Mouse (Mus musculus): Measurements from ENCODE around the gene Focad. TPM values are rescaled to one million over a fixed set of nuclear protein-coding genes. Genes with fewer than 3 reads are reported as not detected.
"Not testable (repeated sequence)": the region's sequence is repeated elsewhere in the genome, so short reads cannot be mapped to it uniquely, and the experiment has no call there.

Focad gene
- total RNA-seq, 2 experiments from 2014 or later = 9.1 to 14.0 TPM

- TF ChIP-seq CTCF (IDR thresholded peaks at IDR 0.05) = no peak
- intact Hi-C loops (cut with DNase I) = loop anchor here (1.0 to 5.0 kb wide), 4 partner anchors 191 to 983 kb away; no protein-coding TSS in a partner anchor
- DNase-seq = peak; percentile 42
- H3K4me3 ChIP-seq = no peak overlapping the region
- no peak overlapping the region for H3K27ac ChIP-seq
Measured at GRCm38 (mm10) chr4:88350910-88351309, 256.5 kb downstream of the Focad start.

GRCm38 (mm10) chr4:88356652-88357051 lies 262.2 kb downstream of the Focad start:
- TF ChIP-seq CTCF (IDR thresholded peaks at IDR 0.05) = peak; percentile 10; the same call in 1 of the 2 replicates
- intact Hi-C loops (cut with DNase I) = no loop called here
- DNase-seq = no peak

GRCm38 (mm10) chr4:88357431-88357830 lies 263.0 kb downstream of the Focad start:
- TF ChIP-seq CTCF (IDR thresholded peaks at IDR 0.05) = no peak
- Histone ChIP-seq H3K4me3 (no peak overlapping the region), H3K27ac (no peak overlapping the region)
- DNase-seq = no peak
- intact Hi-C loops (cut with DNase I) = no loop called here

More at GRCm38 (mm10) chr4:88356652-88357051, 262.2 kb downstream of the Focad start:
- H3K4me3 ChIP-seq = no peak overlapping the region
- H3K27ac ChIP-seq = no peak overlapping the region

- TF ChIP-seq CTCF (IDR thresholded peaks at IDR 0.05) = no peak
- intact Hi-C loops (cut with DNase I) = no loop called here
- no peak overlapping the region for H3K27ac ChIP-seq
Measured at GRCm38 (mm10) chr4:88369951-88370350, 275.5 kb downstream of the Focad start.

DNA sequence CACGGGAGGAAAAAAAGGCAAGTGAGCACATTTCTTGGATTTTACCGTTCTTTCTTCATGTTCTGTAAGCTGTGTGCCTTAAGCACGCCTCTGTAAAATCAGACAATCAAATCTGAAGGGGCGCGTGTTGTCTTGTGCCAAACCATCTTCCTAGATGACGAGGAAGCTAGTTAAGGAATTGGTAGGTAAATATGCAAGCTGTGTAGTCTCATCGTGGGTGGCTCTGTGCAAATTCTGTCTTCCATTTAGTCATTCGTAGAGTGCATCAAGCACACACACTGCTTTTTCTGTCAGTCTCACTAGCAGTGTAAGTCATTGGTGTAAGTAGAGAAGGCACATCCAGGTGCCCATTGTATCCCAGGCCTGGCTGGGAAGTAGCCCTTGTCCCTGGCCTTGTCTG lies 276.4 kb downstream of the Focad start:
- DNase-seq = no peak
- Histone ChIP-seq H3K27ac (no peak overlapping the region), H3K4me3 (no peak overlapping the region)
- TF ChIP-seq CTCF (IDR thresholded peaks at IDR 0.05) = no peak
- intact Hi-C loops (cut with DNase I) = no loop called here

More at GRCm38 (mm10) chr4:88369951-88370350, 275.5 kb downstream of the Focad start:
- H3K4me3 ChIP-seq = no peak overlapping the region
- DNase-seq = no peak

DNA sequence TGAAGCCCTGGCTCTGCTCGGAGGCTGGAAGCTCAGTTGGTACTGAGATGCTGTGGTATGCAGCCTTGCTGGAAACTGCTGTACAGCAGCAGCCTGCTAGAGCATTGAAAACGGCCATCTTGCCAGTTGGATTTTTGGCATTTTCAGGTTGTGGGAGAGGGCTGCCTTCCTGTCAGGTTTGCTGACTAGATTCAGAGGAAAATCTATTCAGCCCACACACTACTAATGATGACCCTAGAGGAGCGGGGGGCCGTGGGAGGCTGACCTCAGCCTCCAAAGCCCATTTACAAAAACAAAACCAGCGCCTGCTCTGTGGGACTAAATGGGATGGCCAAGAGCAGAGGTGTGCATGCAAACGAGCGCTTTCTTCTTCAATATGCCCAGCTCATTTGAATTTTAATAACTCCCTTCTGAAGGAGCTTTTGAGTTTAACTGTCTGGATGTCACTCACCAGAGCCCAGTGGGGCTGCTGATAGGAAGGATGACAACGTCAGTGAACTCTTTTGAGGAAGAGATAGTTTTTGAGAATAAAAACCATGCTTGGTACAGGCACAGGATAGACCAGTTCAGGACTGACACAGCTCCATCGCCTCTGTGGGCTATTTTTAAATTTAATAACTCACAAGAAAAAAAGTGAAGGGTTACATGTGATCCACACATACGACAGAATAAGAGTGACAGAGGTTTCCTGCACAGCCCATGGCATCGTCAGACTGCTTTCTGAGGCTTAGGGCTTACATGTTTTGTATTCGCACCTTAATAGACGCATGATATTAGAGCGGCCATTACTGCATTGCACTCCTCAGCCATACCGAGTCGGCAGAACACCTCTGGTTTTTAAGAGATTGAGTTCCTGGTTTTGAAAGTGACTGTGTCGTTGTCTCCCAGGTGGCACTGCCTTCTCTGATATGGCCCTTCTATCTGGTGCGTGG lies 278.1 kb downstream of the Focad start:
- no peak for DNase-seq
- Histone ChIP-seq H3K4me3 (no peak overlapping the region), H3K27ac (no peak overlapping the region)
- no peak for TF ChIP-seq CTCF (IDR thresholded peaks at IDR 0.05)
- intact Hi-C loops (cut with DNase I) = no loop called here

- intact Hi-C loops (cut with DNase I) = no loop called here
Measured at GRCm38 (mm10) chr4:88390036-88390435, 295.6 kb downstream of the Focad start.

GRCm38 (mm10) chr4:88390596-88390995 lies 296.2 kb downstream of the Focad start:
- DNase-seq; intact Hi-C loops (cut with DNase I); H3K27ac ChIP-seq; H3K4me3 ChIP-seq: not testable (repeated sequence)

More at GRCm38 (mm10) chr4:88390036-88390435, 295.6 kb downstream of the Focad start:
- TF ChIP-seq CTCF (IDR thresholded peaks at IDR 0.05) = no peak
- Histone ChIP-seq H3K27ac (no peak overlapping the region), H3K4me3 (no peak overlapping the region)
- no peak for DNase-seq

- Histone ChIP-seq H3K4me3 (no peak overlapping the region), H3K27ac (no peak overlapping the region)
- DNase-seq = no peak
- no peak for TF ChIP-seq CTCF (IDR thresholded peaks at IDR 0.05)
- intact Hi-C loops (cut with DNase I) = no loop called here
Measured at GRCm38 (mm10) chr4:88395717-88396116, 301.3 kb downstream of the Focad start.

- no peak for TF ChIP-seq CTCF (IDR thresholded peaks at IDR 0.05)
- intact Hi-C loops (cut with DNase I) = no loop called here
- H3K27ac ChIP-seq = no peak overlapping the region
- DNase-seq = no peak
- no peak overlapping the region for H3K4me3 ChIP-seq
Measured at GRCm38 (mm10) chr4:88396995-88397521, 302.6 kb downstream of the Focad start.

DNA sequence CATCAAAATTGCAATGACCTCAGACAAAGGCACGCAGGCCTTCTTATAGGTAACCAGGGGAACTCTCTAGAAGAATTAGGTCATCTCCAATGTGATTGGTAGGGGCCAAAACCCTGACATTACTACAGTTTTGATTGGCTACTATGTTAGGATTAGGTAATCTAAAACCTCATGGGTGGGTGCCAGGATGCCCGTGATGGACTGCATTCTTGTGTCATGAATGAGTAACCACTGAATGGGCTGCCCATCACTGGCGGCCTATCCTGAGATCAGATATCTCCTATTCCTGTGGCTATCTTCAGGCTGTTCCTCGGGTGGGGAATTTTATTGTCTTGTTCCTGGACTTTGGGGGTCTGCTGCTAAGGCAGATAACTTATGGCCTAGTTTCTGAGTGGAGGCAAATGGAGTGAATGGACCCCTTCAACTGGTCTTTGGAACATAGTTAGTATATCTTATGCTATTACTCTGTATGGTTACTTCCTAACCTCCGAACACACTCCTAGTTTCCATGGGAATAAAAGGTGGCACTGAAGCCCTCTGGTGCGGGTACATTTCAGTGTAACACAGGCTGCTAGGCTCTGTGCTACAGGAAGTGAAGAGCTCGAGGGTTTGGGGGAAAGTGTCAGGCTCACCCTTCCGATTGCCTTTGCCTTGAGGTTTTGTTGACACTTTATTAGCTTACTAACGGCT lies 306.0 kb downstream of the Focad start:
- Histone ChIP-seq H3K27ac (no peak overlapping the region), H3K4me3 (no peak overlapping the region)
- no peak for TF ChIP-seq CTCF (IDR thresholded peaks at IDR 0.05)
- DNase-seq = no peak
- intact Hi-C loops (cut with DNase I) = no loop called here

- H3K27ac ChIP-seq = no peak overlapping the region
- intact Hi-C loops (cut with DNase I) = no loop called here
- no peak overlapping the region for H3K4me3 ChIP-seq
- TF ChIP-seq CTCF (IDR thresholded peaks at IDR 0.05) = no peak
- no peak for DNase-seq
Measured at GRCm38 (mm10) chr4:88400992-88401313, 306.5 kb downstream of the Focad start.

DNA sequence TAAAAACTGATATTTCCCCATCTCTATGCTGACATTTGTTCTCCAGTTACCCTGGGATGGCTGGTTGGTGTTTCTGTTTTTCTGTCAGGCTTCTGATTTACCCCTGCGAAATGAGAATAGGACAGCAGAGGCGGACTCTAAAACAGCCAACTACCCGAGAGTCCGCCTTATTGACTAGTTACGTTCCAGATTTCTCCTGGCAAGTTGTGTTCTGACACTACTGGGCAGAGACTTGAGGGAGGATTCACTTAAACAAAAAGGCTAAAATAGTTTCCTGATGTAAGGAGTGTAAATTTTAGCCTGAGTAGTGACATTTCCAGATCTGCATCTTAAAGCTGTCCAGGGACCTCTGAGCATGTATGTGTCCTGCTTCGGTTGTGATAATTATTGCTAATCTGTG lies 308.5 kb downstream of the Focad start:
- no peak for TF ChIP-seq CTCF (IDR thresholded peaks at IDR 0.05)
- no peak overlapping the region for H3K4me3 ChIP-seq
- intact Hi-C loops (cut with DNase I) = no loop called here
- no peak for DNase-seq
- no peak overlapping the region for H3K27ac ChIP-seq

Measured in gastrocnemius, adult 2 months (tissue).